Mouse (Mus musculus) erythroid progenitor cell, adult 5-6 weeks (primary cell): Measurements from ENCODE around the gene Herc1. TPM values are rescaled to one million over a fixed set of nuclear protein-coding genes. Genes with fewer than 3 reads are reported as not detected.
A peak's percentile ranks its signal among the peaks of the same experiment; 100 is the strongest.

Source experiments
- ATAC-seq: replicated peaks from 2 replicates; pipeline ENCODE4 v1.8.0; 2016; ENCODE audit warnings: moderate number of reproducible peaks, mild to moderate bottlenecking, moderate TSS enrichment, inconsistent platforms; ENCODE audit not compliant: poor library complexity, low FRiP score, severe bottlenecking
- total RNA-seq, 2 experiments: library from RNA; stranded (forward) in 1 of 2; stranded (reverse) in 1 of 2; fragments of 150-400 nt in 1 of 2; fragments of 186-747, 209-891 nt in 1 of 2; gene quantifications; 2 replicates each; pipeline versions ENCODE4 v1.2.3 to v1.2.4; 2015 to 2017; ENCODE audit warnings: low replicate concordance in 2 of 2

The Herc1 gene
- 454 and 527 TPM in 2 replicates for total RNA-seq (2015; ENCODE audit: low replicate concordance)
- 839 and 902 TPM in 2 replicates for total RNA-seq (2017; ENCODE audit: low replicate concordance)

DNA sequence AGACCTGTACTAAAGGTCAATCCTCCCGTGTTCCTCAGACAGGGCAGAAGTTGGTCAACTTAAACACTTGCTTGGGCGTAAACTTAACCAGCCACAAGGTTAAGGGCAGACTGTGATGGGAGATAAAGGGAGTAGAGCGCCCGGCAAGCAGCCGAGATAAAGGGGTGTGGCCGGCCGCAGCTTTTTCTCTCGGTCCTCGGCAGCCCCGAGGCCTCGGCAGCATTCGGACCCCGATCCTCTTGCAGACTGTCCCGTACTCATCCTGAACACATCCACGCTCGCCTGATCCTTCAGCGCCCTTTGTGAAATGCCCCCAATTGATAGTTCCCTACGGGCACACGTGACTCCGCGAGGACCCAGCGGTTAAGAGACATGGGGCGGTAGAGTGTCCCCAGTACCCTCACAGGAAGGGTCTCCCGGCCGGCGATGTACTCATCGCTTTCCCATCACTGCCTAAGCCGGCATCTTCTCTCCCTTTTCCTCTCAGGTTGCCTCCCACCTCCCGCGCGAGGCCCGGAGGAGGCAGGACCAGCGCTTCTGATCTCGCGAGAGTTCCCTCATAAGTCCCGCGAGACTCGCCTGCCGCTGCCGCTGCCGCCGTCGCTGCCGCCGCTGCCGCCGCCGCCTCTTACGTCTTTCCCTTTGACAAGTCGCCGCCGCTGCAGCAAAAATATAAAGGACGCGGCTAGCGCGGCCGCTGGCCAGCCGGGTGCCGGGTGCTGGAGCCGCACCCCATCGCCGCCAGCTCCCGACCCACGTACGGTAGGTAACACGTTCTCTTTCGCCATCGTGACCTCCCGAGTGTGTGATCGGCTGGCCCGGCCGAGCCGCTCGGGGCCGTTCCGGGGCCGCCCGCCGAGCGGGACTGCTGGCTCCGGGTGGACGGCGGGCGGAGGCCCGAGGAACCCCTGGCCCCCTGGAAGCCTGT, at the start of gene Herc1:
Gene Herc1, plus strand, starts transcription at position 591 of the 928 bp plus-strand sequence.
- ATAC-seq = peak; percentile 81

DNA sequence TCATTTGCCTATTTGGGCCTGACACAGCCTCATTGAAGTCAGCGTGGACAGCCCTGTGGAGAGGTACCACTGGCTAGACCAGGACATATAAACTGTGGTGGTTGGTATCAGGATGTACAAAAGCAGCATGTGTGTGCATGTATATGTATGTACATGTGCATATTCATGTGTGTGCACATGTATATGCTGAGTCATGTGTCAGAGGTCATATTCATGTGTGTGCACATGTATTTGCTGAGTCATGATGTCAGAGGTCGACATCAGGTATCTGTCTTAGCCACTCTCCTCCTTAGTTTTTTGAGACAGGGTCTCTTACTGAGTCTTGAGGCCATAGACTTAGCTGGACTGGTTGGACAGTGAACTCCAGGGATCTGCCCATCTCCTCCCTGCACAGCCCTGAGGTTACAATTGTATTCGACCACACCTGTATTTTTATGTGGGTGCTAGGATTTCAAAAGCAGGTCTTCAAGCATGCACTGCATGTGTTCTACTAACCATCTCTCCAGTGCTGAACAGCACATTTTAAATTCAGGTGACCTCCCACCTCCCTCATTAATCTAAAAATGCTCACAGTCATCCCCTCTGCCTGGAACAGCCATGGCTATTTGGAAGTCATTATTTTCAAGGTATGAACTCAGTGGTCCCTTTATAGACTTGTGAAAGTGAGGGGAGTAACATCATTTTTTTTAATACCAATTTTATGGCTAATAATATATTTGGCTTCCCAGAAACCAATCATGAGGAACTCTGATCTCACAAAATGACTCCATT, 45.7 kb upstream of the Herc1 start:
- peak; percentile 53 for ATAC-seq

DNA sequence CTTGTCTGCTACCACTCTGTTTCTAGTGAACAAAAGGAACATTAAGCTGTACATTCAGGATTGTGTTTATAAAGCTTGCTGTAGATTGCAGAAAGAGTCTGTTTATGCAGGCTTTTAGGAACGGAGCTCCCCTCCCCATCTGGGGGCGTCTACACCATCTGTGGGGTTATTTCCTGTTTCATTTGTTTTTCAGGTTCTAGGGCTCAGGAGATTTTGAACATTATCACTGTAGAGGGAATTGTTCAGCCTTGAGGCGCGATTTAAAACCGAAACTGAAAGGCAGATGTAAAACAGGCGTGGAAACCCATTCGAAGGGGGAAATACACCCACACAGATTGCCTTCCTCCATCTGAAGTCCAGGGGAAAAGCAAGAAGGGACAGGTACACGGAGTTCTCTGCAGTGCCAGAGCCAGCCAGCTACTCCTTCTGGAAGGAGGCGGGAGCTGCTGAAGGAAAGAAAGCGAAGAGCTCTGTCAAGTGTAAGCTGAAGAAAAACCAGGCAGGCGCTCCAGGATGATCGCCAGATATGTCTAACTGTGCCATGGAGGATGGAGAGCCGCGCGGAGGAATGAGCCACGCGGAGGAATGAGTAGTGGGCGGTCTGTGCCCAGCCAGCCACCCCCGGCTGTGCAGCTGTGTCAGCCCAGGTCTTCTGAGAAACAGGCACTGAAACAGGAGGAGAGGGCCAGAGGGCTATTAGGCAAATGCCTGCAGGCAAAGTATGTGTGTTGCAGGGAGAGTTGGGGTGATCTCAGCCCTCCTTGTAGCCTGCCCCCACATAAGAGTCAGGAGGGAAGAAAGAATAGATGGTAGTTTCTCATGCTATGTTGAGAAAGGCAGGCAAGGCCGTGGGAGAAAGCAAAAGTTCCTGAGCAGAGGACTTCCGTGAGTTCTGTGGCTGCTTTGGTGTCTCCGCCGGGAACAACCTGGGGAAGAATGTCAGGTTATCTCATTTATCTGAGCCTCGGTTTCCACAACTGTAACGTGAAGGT, 44.8 kb upstream of the Herc1 start:
- ATAC-seq = peak; percentile 60

DNA sequence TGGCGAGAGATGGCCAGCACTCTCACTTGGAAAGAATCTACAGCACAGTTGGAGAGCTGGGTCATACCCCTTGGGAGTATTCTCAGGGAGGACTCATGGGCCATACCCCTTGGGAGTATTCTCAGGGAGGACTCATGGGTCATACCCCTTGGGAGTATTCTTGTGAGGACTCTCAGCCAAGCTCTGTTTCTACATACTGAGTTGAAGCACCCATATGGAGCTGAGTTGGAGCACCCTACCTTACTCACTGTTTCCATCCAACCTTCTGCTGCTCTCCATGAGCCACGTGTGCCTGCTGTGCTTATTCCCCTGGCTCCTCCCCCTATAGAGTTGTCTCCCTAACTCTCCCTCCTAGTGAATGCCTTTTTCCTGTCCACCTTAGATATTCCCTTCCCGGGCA, 43.8 kb upstream of the Herc1 start:
- ATAC-seq = no peak

DNA sequence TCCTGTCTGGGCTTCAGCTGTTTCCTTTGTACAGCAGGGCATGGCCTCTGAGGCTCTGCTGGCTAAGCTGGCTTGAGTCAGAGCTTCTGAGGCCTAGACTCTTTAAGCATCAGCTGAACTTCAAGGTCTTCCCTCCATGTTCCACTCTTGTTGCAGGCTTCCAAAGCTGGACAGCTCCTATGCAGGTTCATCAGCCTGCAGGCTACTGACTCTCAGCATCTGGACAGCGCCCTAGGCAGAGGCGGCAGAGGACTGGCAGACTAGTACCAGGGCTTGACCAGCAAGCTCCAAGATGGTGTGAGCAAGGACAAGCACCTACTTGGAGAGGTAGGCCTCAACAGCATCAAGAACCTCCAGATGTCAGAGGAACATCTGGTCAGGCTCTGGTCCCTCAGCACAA, 42.9 kb upstream of the Herc1 start:
- no peak for ATAC-seq

DNA sequence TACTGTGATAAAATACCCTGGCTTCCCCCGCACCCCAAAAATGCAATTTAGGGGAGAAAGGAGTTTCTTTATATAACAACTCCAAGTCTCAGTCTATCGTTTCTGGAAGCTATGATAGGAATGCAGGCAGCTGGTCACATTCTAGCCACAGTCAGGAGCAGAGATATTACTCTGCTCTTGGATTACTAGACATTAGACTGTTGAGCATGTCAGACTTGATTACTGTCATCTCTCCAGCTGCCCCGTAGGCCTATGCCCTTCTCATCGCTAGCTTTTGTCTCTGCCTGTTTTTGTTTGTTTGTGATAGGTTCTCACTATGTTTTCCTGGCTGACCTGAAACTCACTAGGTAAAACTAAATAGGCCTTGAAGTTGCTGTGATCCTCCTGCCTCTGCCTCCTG, 41.5 kb upstream of the Herc1 start:
- ATAC-seq = no peak

DNA sequence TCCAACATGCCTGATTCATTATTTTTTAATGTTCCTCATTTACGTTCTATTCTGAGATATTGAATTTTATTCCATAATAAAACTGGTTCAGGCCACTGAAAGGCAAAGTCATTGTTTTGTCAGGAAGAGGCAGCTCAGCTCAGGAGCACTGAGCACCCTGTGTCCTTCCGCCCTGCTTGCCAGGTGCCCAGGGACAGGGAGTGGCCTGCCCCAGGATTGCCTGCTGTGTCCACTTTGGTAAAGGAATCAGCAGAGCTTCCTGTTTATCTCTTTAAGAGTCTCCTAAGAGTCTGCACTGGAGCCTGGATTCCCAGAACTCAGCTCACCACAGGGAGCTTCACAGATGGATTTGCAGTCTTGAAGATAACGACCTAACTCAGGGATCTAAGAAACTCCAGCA, 38.8 kb upstream of the Herc1 start:
- ATAC-seq = no peak

DNA sequence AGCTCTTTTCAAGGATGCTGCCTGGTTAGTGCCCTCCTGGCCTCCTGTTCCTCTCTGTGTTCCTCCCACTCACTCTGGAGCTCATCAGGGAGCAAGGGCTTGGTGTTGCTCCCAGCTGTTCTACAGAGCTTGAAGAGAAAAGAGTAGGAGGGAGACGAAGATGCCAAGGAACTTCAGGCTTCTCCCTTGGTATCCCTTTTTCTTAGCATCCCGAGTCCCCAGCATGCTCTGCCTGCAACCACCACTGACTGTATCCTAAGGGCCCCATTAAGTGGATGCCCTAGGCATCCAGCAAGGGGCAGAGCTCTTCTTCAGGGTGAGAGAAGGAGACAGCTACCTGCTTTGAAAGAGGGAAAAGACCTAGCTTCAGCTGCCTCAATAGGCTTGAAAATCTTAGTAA, 33.6 kb upstream of the Herc1 start:
- ATAC-seq = no peak

DNA sequence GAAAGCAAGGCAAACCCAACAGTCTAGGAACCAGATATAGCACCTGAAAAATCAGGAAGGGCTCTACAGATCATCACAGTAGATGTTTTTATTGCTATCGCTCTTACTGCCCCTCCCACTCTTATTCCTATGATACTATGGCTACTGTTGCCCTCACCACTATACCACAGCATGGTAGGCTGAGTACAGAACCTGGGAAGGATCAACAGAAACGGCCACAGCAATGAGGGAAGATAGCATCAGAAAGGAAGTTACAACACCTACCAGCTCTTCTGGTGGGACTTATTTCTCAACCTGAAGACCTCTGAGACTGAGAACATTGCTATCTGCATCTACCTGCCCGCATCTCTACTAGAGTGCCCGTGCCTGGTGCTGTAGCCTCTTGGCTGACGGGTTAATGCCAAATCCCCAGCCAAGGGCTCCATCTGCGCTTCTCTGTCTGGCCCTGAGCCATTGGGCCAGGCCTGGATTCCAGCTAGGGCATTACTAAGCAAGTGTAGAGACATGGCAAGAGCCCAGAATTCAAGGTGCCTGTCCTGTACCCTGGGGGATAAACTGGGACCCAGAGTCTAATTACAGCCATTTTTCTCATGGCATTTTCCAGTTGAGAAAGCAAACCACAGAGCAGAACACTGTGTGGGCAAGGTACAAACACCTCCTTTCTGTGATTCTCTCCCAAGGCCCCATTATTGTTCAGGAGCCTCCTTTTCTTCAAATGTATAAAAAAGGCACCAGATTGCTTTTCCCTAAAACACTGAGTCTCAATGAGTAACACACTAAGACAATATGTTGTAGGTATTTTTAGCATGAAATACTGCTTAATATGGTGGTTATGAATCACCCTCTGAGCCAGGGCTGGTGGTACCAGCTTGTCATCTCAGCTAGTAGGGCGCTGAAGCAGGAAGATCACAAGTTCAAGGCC, 28.0 kb upstream of the Herc1 start:
- ATAC-seq = no peak

DNA sequence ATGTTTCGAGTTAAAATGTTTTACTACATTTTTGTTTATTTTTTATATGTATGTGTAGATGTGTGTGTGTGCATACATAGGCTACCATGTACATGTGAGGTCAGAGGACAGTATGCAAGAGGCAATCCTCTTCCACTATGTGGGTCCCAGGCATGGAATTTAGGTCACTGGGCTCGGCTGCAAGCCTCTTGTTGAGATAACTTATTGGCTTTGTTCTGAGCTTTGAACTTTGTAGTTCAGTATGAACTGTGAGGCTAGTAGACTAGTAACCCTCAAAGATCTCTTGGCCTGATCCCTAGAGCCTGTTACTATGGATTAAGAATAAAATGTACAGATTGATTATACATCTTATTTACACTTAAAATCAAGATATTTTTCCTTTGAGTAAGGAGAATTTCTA, 23.4 kb upstream of the Herc1 start:
- ATAC-seq = no peak

DNA sequence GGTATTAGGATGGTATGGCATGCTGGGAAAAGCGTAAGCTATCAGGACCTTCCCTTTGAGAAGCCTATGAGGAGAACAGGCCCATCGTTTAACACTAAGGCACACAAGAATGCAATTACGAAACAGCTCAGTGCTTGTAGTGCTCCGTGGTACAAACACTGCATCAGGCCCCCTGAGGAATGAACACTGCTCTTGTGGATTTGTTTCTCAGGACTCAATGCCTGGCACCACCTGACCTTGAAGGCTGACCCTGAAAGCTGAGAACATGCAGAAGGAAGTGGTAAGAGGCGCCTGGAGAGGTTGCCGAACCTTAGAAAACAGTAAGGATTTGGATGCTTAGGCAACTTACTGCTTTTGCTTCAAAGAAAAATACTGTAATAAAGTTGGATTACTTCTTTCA, 20.8 kb upstream of the Herc1 start:
- ATAC-seq = no peak

DNA sequence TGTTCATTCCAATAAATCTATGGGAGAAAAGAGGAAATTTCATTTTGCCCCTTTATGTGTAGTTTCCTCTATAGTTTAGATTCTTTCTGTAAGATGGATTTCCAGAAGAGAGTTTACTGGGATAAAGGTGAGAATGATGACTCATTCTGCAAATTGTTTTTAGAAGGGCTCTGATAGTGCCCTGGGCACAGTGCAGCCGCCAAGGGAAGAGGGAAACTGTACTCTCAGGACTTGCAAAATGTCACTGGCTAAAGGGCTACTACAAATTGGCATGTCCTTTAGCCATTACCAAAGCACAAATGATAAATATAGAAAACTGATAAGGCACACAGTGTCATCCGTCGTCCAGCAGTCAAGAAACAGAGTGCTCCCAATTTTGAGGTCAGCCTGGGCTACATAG, 19.8 kb upstream of the Herc1 start:
- ATAC-seq = no peak

DNA sequence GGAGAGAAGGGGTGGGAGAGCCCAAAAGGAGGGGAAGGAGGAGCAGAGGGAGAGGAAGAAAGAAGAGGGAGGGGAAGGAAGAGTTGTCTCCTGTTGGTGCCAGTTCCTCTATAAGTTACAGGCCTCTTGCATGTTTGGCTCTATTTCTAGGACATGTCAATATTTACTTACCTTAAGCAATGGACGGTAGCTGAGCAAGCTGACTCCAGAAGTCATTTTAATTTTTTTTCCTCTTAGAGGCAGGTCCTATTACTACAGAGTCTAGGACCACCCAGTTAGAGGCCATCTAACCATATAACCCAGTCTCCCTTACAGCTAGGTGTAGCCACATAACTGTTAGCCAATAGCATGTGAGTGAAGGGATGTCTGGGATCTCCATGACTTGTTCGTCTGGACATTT, 18.7 kb upstream of the Herc1 start:
- no peak for ATAC-seq

DNA sequence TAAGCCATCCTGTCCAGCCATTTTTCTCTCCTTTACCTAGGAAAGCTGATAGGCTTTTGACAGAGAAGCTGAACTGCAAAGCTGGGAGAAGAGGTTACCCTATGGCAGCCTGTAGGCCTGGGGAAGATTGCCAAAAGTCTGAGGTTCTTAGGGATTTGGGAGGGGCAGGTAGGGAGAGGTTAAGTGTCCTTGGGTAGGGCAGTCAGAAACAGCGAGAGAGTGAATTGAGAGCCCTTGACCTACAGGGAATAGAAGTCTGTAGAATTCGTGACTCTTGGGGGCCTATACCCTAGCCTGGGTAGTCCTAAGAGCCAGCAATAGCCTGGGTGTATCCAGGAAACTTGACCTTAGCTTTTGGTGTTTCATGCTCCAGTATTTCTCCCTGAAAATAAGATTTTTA, 17.9 kb upstream of the Herc1 start:
- no peak for ATAC-seq

DNA sequence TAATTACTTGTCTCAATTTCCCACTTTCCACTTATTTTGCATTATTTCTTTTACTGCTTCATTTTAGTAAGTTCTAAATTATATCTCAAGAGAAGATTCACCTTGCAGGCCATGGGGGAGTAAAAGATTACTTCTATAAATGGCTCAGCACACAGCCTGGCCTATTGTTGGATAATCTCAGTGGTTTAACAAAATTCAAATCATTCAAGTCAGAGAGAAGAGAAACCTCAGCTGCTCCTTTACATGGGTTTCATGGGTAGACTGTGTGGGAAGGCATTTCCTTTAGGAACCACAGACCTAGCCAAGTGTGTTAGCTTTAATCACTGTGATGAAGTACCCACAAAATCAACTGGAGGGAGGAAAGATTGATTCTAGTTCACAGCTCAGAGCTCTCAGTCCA, 13.0 kb upstream of the Herc1 start:
- no peak for ATAC-seq

DNA sequence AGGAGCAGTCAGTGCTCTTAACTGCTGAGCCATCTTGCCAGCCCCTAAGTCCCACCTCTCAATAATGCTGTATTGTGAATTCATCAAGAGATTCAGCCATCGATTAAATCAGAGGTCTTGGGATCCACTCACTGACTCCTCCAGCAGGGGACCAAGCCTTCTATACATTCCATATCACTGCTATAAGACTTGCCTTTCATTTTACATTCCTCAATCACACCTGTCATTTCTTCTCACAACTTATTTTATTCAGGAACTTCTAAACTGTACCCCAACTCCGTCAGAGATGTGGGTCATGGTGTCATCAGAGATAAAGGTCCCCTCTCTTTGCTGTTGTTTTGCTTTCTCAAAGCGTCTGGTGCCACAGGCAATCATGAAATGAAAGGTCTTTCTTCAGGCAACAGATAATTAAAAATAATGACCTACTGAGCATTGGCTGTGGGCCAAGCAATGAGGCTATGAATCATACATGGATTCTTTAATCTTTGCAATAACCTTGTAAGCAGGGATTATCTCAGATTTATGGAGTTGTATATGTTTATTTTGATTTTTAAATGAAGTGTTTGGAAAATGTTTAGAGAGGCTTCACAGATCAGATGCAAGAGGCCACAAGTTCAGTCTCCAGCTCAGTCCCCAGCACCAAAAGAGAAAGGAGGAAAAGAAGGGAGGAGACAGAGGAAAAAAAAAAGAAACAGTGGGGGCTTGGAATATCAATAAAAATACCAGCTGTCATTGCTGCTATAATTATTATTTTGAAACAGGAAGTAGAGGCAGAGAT, 12.1 kb upstream of the Herc1 start:
- ATAC-seq = no peak

DNA sequence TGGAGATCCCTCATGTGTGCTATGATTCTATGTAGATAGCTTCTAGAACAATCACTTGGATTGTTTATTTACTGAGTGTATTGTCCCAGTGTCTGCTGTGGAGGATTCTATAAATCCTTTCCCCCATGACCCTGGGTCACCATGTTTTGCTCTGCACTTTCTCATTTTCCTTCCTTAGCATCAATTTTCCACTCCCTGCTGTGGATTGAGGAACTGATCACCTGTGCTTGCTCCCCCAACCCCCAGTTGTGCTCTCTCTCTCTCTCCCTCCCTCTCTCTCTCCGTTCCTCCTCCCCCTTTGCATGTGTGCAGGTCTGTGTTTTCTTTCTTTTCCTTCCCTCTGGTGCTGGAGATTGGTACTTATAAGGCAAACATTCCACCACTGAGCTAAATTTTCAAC, 10.5 kb upstream of the Herc1 start:
- no peak for ATAC-seq
